Mouse (Mus musculus) forebrain, embryonic 11.5 days (tissue): Measurements from ENCODE around the gene Tubgcp2. TPM values are rescaled to one million over a fixed set of nuclear protein-coding genes. Genes with fewer than 3 reads are reported as not detected.

Experiments used
- ATAC-seq: fragments of 200-750 bp; cut with Nextera tagmentation; replicated peaks from 2 replicates; pipeline ENCODE4 v1.8.0; 2017; ENCODE audit warnings: moderate TSS enrichment; ENCODE audit not compliant: low FRiP score
- DNase-seq: peaks from one replicate; pipeline ENCODE4 v3.0.0-alpha.2; 2017; ENCODE audit warnings: low spot score
- H3K27ac ChIP-seq: fragments of 300-500 bp; sonication (generic); 2 replicates; pipeline ENCODE4 v1.5.1; 2014; ENCODE audit warnings: low read depth, low read length
- H3K27me3 ChIP-seq: fragments of 300-500 bp; sonication (generic); 2 replicates; pipeline ENCODE4 v1.6.1; 2014; ENCODE audit warnings: mild to moderate bottlenecking, low read length, mixed read lengths; ENCODE audit not compliant: control insufficient read depth, insufficient read depth
- H3K36me3 ChIP-seq: fragments of 300-500 bp; sonication (generic); 2 replicates; pipeline ENCODE4 v1.6.1; 2014; ENCODE audit warnings: mild to moderate bottlenecking, low read length, moderate library complexity, mixed read lengths; ENCODE audit not compliant: control insufficient read depth, insufficient read depth
- H3K4me1 ChIP-seq: fragments of 300-500 bp; sonication (generic); replicated peaks from 2 replicates; pipeline ENCODE4 v1.6.1; 2014; ENCODE audit warnings: low read length, mixed read lengths; ENCODE audit not compliant: control insufficient read depth, insufficient read depth
- H3K4me2 ChIP-seq: fragments of 300-500 bp; sonication (generic); 2 replicates; pipeline ENCODE4 v1.6.1; 2014; ENCODE audit warnings: low read depth, mild to moderate bottlenecking, low read length, moderate library complexity, mixed read lengths; ENCODE audit not compliant: severe bottlenecking
- H3K4me3 ChIP-seq: fragments of 300-500 bp; sonication (generic); 2 replicates; pipeline ENCODE4 v1.5.1; 2014; ENCODE audit warnings: low read depth, low read length
- H3K9ac ChIP-seq: fragments of 300-500 bp; sonication (generic); 2 replicates; pipeline ENCODE4 v1.6.1; 2014; ENCODE audit warnings: low read length
- H3K9me3 ChIP-seq: fragments of 300-500 bp; sonication (generic); 2 replicates; pipeline ENCODE4 v1.6.1; 2016; ENCODE audit warnings: low read length, mixed read lengths; ENCODE audit not compliant: control insufficient read depth
- WGBS: fragments of 180-500 bp; shearing (Covaris S2); extraction: QIAGEN DNeasy Blood & Tissue Kit; methylation state at CpG from one replicate; pipeline ENCODE4 v1.1.7; 2014; 5-methylcytosine and 5-hydroxymethylcytosine counted together
- polyA plus RNA-seq: library from polyadenylated mRNA; unstranded; fragments of >200 nt; fragmentation: Nextera tagmentation; extraction: Ambion mirVana; gene quantifications from 2 replicates; pipeline ENCODE4 v1.2.1, GENCODE M21; 2014

Gene Tubgcp2
- polyA plus RNA-seq, 1 experiment from 2014 or later, result 75.6 TPM

DNA sequence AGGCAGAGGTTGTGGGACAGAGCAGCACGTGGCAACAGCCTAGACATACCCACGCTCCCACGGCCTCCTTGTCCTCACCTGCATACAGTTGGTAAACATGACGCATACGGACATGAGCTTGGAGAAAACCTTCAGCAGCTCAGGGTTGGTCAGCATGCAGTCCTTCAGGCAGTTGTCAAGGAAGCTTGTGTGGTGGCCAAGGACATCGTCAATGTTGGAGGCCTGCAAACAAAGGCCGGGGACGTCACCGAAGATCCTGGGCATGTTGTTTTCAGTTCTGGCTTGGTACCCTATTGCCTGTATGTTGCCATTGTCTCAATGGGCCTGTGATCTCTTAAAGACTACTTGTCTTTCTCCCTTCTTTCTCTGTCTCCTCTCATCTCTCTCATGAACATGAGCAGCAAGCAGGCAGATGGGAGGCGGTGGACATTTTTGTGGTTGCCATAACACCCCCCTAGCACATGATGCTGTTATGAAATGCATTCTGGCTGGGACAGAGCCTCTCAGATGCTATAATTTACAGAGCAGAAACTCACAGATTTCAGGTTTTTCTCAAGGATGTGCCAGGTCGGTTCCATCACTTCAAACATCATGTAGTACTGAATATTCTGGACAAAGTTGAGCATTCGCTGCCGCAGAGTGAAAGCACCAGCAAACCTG lies 37.6 kb downstream of the Tubgcp2 start:
- WGBS, result 95% methylated on average over 13 of the region's 13 CpGs
- Histone ChIP-seq H3K9me3 (no peaks in the 10 kb centered on the region), H3K4me3 (no peak overlapping the region), H3K4me1 (no peaks in the 10 kb centered on the region), H3K27ac (no peak overlapping the region), H3K9ac (no peak overlapping the region), H3K36me3 (peaks cover 21% of the 10 kb centered on the region), H3K27me3 (no peaks in the 10 kb centered on the region), H3K4me2 (no peak overlapping the region)
- DNase-seq (no peak), ATAC-seq (no peak)

DNA sequence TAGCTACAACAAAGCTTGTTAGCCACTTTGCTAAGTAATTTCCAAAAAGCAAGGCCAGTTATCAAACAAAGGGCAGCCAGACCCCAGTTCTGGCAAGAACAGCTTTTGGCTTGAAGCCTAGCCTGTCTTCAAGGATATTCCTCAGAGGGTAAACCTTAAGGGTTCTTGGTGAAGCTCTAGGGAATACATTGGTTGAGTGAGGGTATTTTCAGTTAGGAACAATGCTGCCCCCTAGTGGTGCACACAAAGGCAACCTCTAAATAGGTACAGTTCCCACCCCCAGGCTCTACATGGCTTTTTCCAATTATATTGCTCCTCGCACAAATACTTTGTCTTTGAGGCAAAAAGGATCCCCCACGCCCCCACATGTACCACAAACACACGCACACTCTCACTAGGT lies 41.8 kb downstream of the Tubgcp2 start:
- ATAC-seq, result no peak
- DNase-seq, result peak; percentile 74
- Histone ChIP-seq H3K4me1 (no peaks in the 10 kb centered on the region), H3K9me3 (no peaks in the 10 kb centered on the region), H3K4me2 (no peak overlapping the region), H3K27ac (no peak overlapping the region), H3K36me3 (peaks cover 10% of the 10 kb centered on the region), H3K27me3 (no peaks in the 10 kb centered on the region), H3K9ac (no peak overlapping the region), H3K4me3 (no peak overlapping the region)
- WGBS, result 27% methylated on average over 3 of the region's 3 CpGs

DNA sequence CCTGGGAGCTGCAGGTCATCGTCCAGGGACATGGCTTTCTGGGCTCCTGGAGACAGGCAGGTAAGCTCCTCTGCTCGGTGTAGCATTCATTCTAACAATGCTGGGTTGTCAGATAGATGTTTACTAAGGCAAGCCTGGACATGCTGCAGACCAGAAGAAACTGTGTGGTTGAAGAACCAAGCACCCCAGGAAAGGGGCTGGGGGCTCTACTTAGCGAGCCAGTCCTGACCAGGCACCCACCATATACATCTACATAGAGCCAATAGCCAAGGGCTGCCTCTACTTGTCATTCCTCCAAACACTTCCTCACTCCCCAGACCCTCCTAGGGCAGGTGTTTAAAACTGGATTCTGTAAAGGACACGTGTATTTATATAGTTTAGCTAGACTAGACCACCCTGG lies 42.3 kb downstream of the Tubgcp2 start:
- no peak overlapping the region for H3K4me2 ChIP-seq
- DNase-seq (no peak), ATAC-seq (no peak)
- H3K4me1 ChIP-seq, result no peaks in the 10 kb centered on the region
- 78% methylated on average over 4 of the region's 4 CpGs for WGBS
- H3K27ac ChIP-seq, result no peak overlapping the region
- H3K4me3 ChIP-seq, result no peak overlapping the region
- H3K9me3 ChIP-seq, result no peaks in the 10 kb centered on the region
- no peak overlapping the region for H3K9ac ChIP-seq
- H3K36me3 ChIP-seq, result peaks cover 10% of the 10 kb centered on the region
- no peaks in the 10 kb centered on the region for H3K27me3 ChIP-seq

DNA sequence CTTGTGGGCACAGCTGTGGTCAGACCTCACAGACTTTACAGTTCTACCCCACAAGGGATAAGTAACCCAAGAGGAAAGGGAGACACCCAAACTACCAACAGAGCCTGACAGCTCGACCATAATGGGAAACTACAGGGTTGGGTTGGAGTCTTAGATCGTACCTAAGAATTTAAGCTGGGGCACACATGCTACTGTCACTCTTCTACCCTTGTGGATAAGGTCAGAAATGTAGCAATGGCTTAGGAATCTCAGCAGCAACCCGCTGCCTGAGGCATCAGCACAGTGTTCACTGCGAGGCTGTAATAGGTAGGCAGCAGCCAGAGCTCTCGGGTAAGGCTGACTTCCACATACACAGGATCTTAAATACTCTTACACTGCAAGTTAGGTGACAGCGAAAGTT lies 42.9 kb downstream of the Tubgcp2 start:
- Histone ChIP-seq H3K36me3 (peaks cover 10% of the 10 kb centered on the region), H3K27me3 (no peaks in the 10 kb centered on the region), H3K9me3 (no peaks in the 10 kb centered on the region), H3K27ac (no peak overlapping the region), H3K4me1 (no peaks in the 10 kb centered on the region), H3K9ac (no peak overlapping the region), H3K4me3 (no peak overlapping the region), H3K4me2 (no peak overlapping the region)
- DNase-seq, result no peak
- WGBS, result 93% methylated on average over 6 of the region's 6 CpGs
- ATAC-seq, result no peak

DNA sequence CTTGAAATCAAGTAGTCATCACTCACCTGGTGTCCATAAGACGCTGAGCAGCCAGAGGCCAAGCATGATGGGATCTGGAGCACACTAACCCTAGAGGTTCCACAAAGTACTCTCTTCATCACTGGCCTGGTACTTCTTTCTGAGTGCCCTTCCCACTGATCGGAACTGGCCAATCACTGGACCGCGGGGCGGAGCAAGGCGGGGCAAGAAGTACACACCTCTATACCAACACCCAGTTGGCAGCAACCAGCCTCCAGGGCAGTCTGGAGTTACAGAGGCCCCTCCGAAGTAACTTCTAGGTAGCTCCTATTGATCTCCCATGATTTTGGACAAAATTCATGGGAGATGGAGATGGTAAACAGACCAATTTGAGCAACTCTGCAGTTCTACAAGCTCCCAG lies 44.1 kb downstream of the Tubgcp2 start, which contains the start of gene Adam8:
Gene Adam8, minus strand, starts transcription at position 157 of the 400 bp plus-strand sequence.
- Histone ChIP-seq H3K9ac (no peak within 1 kb of the TSS), H3K4me3 (no peak within 1 kb of the TSS), H3K27ac (no peak within 1 kb of the TSS), H3K9me3 (no peaks in the 10 kb centered on the region), H3K4me2 (no peak within 1 kb of the TSS), H3K36me3 (peaks cover 10% of the 10 kb centered on the region), H3K4me1 (no peaks in the 10 kb centered on the region), H3K27me3 (no peaks in the 10 kb centered on the region)
- WGBS, result 22% methylated on average over 7 of the region's 7 CpGs
- ATAC-seq (peak; percentile 37; the same call in 1 of the 2 replicates), DNase-seq (no peak)

DNA sequence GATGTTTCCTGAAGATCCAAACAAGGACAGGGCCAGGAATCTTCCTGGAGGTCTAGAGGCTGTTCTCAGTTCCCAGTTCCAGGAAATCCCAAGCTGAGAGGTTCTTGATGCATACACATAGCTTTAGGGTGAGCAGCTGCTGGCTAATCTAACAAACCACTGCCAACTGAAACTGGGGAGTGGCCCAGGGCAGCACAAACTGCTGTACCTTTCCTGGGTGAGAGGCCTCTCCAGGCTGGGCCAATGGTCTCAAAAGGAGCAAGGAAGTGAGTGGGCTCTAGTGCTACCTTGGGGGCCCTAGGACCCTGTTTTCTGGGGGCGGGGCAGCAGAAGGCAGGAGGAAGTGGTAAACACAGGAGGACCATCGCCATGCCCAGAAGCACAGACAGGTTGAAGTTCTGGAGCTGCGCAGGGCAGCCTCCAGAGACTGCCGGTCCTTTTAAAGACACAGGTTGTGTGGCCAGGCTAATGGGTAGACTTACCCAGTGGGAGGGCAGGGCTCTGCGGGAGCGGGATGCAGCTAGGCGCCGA lies 45.5 kb downstream of the Tubgcp2 start:
- no peak overlapping the region for H3K27ac ChIP-seq
- no peak for DNase-seq
- H3K36me3 ChIP-seq, result peaks cover 3% of the 10 kb centered on the region; the same call in 1 of the 2 replicates
- no peak for ATAC-seq
- H3K4me1 ChIP-seq, result no peaks in the 10 kb centered on the region
- H3K27me3 ChIP-seq, result no peaks in the 10 kb centered on the region
- 70% methylated on average over 8 of the region's 8 CpGs for WGBS
- H3K4me2 ChIP-seq, result no peak overlapping the region
- no peaks in the 10 kb centered on the region for H3K9me3 ChIP-seq
- H3K4me3 ChIP-seq, result no peak overlapping the region
- no peak overlapping the region for H3K9ac ChIP-seq

DNA sequence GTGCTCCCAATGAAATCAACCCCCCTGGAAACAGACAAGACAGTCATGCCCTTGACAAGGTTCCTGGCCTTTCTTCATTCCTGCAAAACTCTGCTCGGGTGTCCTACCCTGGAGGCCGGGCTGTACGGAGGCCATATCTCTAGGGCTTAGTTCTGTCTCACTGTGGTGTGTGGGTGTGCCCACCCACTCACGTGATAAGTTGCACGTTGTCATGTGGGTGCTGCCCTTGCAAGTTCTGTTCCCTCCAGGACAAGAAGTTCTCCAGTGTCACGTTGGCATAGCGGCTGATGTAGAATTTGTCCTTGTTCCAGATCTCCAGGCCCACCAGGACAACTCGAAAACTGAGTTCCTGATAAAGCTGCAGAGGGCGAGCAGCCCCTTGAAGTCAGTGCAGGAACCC lies 48.2 kb downstream of the Tubgcp2 start:
- Histone ChIP-seq H3K27ac (no peak overlapping the region), H3K36me3 (no peaks in the 10 kb centered on the region), H3K9ac (no peak overlapping the region), H3K27me3 (no peaks in the 10 kb centered on the region), H3K4me3 (no peak overlapping the region), H3K9me3 (no peaks in the 10 kb centered on the region), H3K4me2 (no peak overlapping the region), H3K4me1 (no peaks in the 10 kb centered on the region)
- ATAC-seq, result no peak
- DNase-seq, result no peak
- 86% methylated on average over 9 of the region's 9 CpGs for WGBS

DNA sequence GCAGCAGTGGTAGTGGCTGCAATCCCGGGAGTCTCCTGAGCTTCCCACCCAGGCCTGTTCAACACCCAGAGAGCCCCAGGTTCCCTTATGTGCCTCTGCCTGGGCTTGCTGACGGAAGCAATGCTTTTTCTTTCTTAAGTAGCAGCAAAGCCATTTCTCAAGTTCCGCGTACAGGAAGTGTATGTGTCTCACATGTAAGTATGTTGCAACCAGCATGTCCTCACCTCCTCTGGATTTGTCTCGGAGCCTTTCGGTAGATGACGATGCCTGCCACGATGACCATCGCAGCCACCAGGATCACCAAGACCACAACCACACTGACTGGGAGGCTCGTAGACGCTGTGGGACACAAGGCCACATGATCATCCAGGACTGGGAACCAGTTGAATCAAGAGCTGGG lies 52.0 kb downstream of the Tubgcp2 start:
- no peak overlapping the region for H3K4me3 ChIP-seq
- 92% methylated on average over 11 of the region's 11 CpGs for WGBS
- no peaks in the 10 kb centered on the region for H3K27me3 ChIP-seq
- no peaks in the 10 kb centered on the region for H3K9me3 ChIP-seq
- no peak overlapping the region for H3K9ac ChIP-seq
- H3K4me1 ChIP-seq, result no peaks in the 10 kb centered on the region
- no peak overlapping the region for H3K4me2 ChIP-seq
- H3K36me3 ChIP-seq, result no peaks in the 10 kb centered on the region
- ATAC-seq (no peak), DNase-seq (no peak)
- H3K27ac ChIP-seq, result no peak overlapping the region

DNA sequence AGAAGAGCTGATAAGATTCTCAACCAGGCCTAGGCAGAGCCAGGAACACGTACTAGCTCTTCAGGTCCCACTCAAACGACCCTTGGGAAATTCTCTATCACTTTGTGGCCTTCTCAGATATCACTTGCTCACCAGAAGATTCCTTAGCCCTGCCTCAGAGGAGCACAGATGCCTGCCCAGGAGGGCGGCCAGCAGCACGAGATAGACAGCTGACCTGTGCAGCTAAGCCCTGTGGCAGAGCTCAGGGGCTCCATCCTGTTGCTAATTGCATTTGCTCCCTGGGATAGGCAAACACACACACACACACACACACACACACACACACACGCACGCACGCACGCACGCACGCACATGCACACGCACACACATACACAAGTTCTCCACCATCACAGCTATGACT lies 54.4 kb downstream of the Tubgcp2 start:
- Histone ChIP-seq H3K9ac (no peak overlapping the region), H3K4me3 (no peak overlapping the region), H3K9me3 (no peaks in the 10 kb centered on the region), H3K27me3 (no peaks in the 10 kb centered on the region), H3K4me1 (peaks cover 7% of the 10 kb centered on the region; the same call in 1 of the 2 replicates), H3K4me2 (no peak overlapping the region), H3K27ac (no peak overlapping the region), H3K36me3 (no peaks in the 10 kb centered on the region)
- no peak for DNase-seq
- WGBS, result 87% methylated on average over 11 of the region's 11 CpGs
- ATAC-seq, result no peak
